Mouse (Mus musculus): ENCODE results near the gene Abt1. TPM values are rescaled to one million over a fixed set of nuclear protein-coding genes. Genes with fewer than 3 reads are reported as not detected.
A peak's percentile ranks its signal among the peaks of the same experiment; 100 is the strongest.

Gene Abt1
- total RNA-seq (2017): 12.1 to 15.9 TPM (median 13.2 TPM) in 3 replicates

DNA sequence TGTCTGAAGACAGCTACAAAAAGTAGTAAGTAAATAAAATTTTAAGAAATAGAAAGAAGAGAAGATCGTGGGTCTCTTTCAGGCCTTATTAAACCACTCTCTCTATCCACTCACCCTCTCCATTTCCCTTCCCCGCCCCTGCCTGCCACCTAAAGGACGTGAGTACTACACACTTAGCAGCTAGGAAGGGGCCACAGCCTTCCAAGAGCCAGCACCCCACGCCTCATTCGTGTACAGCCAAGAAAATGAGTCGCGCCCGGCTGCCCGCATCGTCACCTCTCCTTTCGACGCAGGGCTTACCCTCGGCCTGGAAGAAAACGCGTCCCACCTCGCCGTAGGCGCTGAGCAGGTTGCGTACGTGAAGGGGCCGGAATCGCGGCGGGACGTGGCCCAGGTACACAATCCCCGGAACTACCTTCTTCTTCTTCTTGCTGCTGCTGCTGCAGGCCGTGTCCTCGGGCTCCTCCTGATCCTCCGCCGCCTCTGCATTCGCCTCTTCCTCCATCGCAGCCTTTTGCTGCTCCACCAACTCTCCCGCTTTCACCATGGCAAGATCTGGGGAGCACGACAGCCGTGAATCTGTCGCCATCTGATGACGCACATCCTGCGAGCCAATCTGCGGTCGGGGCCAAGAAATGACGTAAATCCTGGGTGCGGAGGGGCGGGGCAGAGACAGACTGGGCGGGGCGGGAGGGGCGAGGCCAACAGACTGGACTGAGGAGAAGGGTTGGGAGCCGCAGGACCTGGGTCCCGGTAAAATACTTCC is at the start of gene Abt1:
Gene Abt1, minus strand, starts transcription at position 581 of the 766 bp plus-strand sequence.
- peak; percentile 82 for ATAC-seq (replicated peaks; ENCODE audit: insufficient number of reproducible peaks, low FRiP score, low TSS enrichment, poor library complexity, severe bottlenecking)

DNA sequence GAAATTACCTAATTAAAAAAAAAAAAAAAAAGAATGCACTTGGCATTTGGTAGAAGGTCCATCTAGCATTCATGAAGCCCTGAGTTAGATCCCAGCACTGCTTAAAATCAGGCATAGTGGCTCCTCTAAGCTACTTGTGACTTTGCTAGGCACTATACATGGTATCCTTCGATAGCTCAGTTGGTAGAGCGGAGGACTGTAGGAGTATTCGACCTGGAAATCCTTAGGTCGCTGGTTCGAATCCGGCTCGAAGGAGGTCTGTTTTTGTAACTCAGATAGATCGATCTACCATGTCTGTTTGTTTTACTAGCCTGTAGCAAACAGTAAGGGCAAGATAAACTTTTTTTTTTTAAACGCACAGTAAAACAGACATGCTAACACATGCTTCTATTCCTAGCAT is 43.2 kb upstream of the Abt1 start:
- no peak; the same call in 1 of the 2 replicates for ATAC-seq (replicated peaks; ENCODE audit: insufficient number of reproducible peaks, low FRiP score, low TSS enrichment, poor library complexity, severe bottlenecking)

DNA sequence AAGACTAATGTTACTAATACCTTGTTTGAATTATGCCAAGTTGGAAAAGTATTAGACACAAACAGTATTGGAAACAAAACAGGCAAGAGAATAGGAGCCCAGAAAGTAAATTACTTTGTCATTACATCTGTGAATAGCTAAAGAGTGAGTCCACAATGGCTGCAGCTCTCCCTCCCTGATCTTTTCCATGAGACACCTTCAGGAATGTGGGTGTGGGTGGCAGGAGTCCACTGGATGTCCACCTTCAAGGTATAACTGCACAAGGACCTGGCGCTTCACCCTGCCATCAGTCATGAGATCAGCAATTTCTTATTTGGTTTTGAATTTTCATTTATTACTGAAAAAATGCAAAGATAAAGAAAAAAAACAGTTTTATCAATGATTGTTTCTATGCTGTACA is 42.6 kb upstream of the Abt1 start:
- ATAC-seq (replicated peaks; ENCODE audit: insufficient number of reproducible peaks, low FRiP score, low TSS enrichment, poor library complexity, severe bottlenecking): no peak

DNA sequence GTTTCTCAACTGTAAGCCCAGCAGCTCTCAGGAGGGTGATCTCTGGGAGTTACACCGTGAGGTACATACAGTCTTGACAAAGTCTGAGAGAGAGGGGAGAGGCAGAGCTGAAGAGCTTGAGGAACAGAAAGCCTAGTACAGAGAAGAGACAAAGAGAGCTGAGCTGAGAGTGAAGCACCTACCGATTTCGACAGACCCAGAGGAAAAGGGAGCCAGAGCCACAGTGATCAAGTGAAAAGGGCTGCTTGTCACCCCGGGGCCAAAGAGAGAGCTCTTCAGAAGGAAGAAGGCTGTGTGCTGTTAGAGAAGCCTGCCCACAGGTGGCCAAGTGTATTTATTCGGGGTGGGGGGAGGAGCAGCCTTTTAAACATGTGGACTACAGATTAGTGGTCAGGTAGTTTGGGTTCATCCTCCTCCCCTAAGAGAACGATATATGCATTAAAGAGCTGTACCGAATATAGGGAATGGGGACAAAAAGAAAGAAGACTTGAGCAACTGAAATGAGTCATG is 42.0 kb upstream of the Abt1 start, which contains the start of gene Btn1a1:
Gene Btn1a1, minus strand, starts transcription at position 302 of the 510 bp plus-strand sequence.
- ATAC-seq (replicated peaks; ENCODE audit: insufficient number of reproducible peaks, low FRiP score, low TSS enrichment, poor library complexity, severe bottlenecking): no peak

DNA sequence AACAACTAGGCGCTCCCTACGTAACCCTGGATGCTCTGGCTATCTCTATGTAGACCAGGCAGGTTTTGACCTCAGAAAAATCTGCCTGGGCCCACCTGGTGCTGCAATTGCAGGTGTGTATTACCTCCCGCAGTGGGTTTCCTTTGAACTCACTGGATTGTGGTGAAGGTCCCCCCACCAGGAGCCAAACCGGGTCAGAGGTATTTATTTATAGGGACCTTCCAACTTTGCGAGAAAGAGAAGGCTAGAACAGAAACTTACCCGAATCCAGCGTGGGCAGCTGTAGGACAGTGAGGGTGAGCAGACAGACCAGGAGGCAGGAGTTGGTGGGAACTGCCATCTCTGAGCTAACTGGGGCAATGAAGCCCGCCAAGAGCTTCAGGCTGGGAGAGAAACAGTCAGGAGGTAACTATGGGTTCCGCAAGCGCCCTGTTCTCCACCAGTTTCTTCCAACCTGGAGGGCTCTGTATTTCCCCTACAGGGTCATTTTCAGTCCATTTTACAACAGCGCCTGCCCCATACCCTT is 41.2 kb upstream of the Abt1 start:
- ATAC-seq (replicated peaks; ENCODE audit: insufficient number of reproducible peaks, low FRiP score, low TSS enrichment, poor library complexity, severe bottlenecking): no peak

DNA sequence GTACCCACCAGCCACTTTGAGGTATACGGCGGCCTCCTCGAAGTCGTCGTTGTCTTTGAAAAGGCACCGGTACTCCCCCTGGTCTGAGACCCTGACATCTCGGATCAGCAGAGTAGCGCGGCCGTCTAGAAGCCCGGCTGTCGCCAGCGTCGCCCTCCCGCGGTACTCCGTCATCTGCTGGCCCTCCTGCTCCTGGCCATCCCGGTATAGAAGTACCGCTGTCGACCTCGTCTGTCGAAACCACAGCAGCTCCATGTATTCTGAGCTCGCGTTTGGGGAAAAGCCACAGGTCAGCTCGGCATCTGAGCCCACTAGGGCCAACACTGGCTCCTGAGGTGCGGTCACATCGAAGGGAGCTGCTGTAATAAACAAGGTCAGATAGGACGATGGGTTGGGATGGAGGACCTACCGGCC is 40.6 kb upstream of the Abt1 start:
- ATAC-seq (replicated peaks; ENCODE audit: insufficient number of reproducible peaks, low FRiP score, low TSS enrichment, poor library complexity, severe bottlenecking): peak; percentile 37; the same call in 1 of the 2 replicates

DNA sequence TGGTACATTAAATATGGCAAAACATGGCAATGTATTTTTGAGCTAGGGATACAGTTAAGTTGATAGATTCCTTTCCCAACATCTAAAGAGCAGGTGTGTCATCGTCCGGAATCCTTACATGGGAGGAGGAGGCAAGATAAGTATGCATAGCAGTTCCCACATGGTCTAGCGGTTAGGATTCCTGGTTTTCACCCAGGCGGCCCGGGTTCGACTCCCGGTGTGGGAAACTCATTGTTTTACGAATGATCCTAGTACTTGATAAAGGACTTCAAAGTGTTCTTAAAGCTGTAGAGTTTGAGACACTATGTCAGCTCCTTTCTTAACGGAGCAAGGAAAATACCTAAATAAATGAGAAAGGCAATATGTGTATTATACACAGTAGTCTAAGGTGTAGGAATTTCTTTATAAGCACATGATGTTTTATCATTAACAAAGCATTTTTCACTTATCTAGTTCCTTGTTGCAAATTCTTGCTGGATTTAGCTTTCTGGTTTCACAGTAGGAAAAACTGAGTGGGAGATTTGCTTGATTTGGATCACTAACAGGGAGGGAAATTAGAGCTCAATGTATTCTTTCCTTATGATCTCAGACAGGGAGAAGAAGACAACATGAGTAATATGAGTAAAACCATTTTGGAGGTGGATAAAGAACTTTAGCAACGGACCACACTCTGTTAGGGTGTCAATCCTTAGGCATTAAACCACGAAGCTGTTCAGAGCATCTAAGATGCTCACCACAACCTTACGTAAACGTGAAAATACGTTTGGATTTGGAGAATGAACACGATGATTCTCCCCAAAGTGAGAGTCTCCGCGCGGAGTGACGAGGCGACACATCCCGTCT is 39.9 kb upstream of the Abt1 start:
- no peak for ATAC-seq (replicated peaks; ENCODE audit: insufficient number of reproducible peaks, low FRiP score, low TSS enrichment, poor library complexity, severe bottlenecking)

DNA sequence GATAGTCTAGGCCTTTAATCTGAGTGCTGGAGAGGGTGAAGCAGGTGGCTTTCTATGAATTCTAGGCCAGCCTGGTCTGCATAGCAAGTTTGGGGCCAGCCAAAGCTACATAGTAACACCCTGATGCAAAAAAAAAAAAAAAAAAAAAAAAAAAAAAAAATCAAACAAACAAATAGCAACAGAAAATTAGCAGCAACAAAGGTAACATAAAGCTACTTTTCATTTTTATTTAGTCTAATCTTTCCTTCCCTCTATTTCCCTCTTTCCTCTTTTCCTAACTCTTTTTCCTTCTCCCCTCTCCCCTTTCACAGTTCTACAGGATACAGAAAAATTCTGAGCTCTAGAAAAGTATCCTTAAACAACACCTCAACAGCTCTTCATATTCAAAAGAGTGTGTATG is 39.0 kb upstream of the Abt1 start:
- ATAC-seq (replicated peaks; ENCODE audit: insufficient number of reproducible peaks, low FRiP score, low TSS enrichment, poor library complexity, severe bottlenecking): no peak

DNA sequence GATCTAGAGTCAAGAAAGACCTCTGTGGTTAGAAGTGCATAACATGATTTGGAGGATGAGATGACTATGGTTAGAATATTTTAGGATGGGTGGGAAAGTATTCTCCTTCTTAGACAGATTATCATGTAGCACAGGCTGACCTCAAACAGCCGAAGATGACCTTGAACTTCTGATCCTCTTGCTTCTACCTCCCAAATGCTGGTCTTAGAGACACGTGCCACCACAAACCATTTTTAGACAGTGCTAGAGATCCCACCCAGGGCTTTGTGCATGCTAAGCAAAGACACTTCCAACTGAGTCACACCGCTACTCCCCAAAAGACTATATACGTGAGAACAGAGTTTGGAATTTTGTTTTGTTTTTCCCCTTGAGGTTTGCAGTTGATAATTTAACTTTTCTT is 38.4 kb upstream of the Abt1 start:
- ATAC-seq (replicated peaks; ENCODE audit: insufficient number of reproducible peaks, low FRiP score, low TSS enrichment, poor library complexity, severe bottlenecking): no peak

DNA sequence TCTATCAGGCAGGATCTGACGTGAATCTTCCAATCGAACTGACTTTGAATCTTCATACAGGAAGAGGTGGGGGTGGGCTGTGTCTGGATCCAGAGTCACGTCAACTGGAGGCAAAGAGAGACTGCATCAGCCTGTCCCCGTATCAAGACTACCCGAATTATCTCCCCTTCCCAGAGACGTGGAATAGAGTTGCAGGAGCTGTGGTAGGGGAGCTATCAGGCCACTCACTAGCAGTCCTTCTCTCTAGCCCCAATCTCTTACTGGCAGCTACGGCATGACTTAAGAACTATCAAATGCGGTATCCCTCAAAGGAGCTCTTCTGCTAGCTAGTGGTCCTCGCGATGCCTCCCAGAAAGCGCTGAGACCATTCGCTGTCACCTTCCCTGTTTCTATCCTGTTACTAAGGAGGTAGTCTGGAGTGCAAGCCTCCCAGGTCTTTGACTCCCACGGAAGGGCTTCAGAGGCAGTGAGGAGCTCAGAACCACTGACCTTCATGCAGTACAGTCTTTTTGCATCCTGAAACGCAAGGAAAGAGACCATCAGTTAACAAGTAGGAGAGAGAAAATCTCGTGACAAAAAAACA is 35.7 kb upstream of the Abt1 start:
- ATAC-seq (replicated peaks; ENCODE audit: insufficient number of reproducible peaks, low FRiP score, low TSS enrichment, poor library complexity, severe bottlenecking): no peak

DNA sequence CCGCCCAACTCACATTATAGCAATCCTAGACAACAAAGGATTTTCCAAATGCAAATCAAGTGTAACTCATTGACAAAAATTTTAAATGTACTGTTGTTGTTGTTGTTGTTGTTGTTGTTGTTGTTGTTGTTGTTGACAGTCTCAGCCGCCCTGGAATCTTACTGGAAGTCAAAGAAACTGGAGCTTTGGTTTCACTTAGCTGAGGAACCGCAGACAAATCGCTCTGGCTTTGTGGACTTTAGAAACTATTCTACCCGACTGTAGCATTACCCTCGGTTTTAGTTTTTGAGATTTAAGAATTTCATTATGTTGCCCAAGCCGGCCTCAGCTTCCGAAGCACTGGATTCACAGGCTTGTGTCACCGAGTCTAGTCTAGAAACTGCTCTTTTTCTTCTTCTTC is 30.3 kb upstream of the Abt1 start:
- ATAC-seq (replicated peaks; ENCODE audit: insufficient number of reproducible peaks, low FRiP score, low TSS enrichment, poor library complexity, severe bottlenecking): no peak

DNA sequence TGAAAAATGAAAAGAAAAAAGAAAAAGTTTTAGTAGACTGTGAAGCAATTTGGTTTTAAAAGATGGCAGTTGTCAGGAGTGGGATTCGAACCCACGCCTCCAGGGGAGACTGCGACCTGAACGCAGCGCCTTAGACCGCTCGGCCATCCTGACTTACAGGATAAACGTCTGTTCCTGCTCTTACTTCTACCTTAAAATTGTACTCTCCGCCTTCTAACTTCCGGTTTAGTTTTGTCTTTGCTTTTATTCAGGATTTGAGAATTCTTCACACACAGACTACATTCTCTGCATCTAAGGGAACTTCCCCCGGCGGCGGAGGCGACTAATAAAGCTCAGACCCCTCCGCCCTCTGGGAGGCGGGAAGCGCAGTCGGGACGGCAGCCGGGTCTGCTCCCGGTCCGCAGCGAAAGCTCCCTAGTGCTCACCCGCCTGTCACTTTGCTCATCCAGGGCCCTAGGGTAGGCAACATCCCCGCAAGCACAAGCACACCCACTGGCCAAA is 29.7 kb upstream of the Abt1 start:
- peak; percentile 37; the same call in 1 of the 2 replicates for ATAC-seq (replicated peaks; ENCODE audit: insufficient number of reproducible peaks, low FRiP score, low TSS enrichment, poor library complexity, severe bottlenecking)

DNA sequence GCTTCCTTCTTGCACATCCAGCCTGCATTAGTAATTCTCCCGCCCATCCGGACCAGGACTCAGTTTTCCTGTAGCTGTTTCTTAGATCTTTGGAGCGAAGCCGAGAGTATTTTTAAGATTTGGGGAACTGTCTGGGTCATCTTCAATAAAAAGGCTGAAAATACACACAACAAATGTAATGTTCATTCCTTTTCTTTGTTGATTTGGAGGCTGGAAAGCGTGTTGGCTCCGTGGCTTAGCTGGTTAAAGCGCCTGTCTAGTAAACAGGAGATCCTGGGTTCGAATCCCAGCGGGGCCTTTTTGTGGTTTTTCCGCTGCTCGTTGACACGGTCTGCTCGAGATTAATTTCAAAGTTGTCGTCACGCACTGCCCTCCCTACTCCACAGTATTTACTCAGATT is 26.7 kb upstream of the Abt1 start:
- no peak for ATAC-seq (replicated peaks; ENCODE audit: insufficient number of reproducible peaks, low FRiP score, low TSS enrichment, poor library complexity, severe bottlenecking)

DNA sequence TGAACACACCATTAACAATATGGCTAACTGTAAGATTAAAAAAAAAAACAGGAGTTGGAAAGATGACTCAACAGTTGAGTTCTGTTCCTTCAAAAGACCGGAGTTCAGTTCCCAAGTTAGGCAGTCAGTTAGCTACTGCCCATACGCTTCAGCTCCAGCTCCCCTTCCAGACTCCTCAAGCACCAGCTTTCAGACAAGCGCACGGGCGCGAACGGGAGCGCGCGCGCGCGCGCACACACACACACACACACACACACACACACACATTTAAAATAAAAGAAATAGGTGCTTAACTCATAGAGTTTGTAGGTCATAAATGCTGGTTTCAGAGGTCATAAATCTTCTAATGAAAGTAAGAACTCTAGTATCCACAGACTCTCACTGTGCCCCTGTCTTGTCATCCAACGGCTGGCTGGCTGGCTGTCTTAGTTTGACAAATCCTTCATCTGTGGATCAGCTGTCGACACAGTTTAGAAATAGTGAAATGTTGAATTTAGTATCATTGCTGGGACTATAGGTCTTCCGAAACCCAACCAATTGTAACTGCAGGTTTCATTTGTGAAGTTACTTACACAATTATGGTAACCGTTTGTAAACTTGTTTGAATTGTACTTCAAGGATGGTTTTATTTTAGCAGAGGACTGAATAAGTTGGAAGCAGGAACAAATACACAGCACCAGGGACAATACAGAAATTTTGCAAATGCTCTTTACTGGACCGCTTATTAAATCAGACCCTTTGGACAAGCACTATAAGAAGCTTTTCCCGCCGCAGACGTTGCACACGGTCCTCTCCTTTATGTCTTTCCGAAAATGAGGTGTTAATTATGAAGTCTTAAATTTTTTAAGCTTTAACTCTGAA is 25.8 kb upstream of the Abt1 start:
- no peak for ATAC-seq (replicated peaks; ENCODE audit: insufficient number of reproducible peaks, low FRiP score, low TSS enrichment, poor library complexity, severe bottlenecking)

DNA sequence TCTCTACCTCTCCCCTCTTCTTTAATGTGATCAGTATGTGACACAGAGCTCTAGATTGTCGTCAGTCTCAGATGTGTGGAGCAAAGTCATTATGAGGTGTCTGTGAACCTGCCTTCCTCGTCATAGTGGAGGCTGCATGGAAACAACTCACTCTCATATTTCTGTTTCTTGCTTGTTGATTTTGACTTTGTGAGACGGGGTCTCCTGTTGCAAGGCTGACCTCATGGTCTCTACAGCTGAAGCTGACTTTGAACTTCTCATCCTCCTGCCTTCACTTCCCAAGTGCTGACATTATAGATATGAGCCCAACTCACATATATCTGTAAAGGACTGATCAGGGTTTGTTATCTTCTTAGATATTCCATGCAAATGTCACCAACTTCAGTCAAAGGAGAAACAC is 25.1 kb upstream of the Abt1 start:
- no peak for ATAC-seq (replicated peaks; ENCODE audit: insufficient number of reproducible peaks, low FRiP score, low TSS enrichment, poor library complexity, severe bottlenecking)

DNA sequence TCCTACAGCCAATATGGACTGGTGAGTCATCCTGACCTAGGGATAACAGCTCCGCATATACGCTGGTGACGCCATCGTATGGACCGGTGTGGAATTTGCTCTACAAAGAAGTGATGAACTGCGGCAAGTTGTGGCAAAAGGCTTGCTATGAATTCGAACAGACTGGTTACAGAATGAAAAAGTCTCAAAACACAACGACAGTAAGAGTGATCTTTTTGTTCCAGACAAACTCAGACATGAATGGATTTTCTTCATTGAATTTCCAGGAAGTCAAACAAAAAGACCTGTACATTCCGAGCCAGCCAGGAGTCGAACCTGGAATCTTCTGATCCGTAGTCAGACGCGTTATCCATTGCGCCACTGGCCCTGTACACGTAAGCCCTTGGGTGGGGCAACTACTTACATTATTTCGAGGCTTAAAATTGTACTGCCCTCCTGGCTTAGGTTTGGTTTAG is 22.9 kb upstream of the Abt1 start:
- ATAC-seq (replicated peaks; ENCODE audit: insufficient number of reproducible peaks, low FRiP score, low TSS enrichment, poor library complexity, severe bottlenecking): peak; percentile 45; the same call in 1 of the 2 replicates

DNA sequence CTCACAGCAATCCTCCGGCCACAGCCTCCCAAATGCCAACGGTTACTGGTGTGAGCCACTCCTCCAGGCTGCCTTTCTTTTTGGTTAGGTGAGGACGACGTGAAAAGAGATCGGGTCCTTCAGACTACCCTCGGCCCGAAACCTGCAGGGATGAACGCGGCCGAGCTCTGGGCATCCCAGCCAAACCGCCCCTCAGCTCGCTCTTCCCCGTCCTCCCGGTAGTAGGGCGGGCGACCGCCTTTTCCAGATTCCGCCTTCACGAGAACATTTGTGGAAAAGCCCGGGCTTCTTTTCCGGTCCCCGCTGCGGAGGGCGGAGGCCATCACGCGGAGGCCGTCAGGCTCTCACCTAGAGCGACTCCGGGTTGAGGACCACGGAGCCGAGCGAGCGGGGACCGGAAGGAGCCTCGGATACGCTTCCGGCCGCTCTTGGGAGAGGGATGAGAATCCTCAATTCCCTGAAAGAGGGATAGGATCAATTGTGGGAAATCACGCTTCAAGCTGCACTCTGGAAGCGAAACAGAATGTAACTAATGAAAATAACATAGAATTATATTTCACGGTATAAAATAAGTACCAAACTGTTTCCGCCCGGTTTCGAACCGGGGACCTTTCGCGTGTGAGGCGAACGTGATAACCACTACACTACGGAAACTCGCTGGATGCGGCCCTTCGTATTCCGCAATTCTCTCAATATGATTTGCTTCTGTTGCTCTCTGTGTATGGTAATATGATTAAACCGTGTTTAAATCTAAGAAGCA is 22.1 kb upstream of the Abt1 start:
- peak; percentile 81 for ATAC-seq (replicated peaks; ENCODE audit: insufficient number of reproducible peaks, low FRiP score, low TSS enrichment, poor library complexity, severe bottlenecking)
